Mouse (Mus musculus) thymus, adult 2 months (tissue): ENCODE results near the gene Hnrnpul2. TPM values are rescaled to one million over a fixed set of nuclear protein-coding genes. Genes with fewer than 3 reads are reported as not detected.

Experiments
- DNase-seq: peaks from one replicate; pipeline ENCODE4 v3.0.0; 2021
- H3K27ac ChIP-seq: fragments of 200-500 bp; 2 replicates; pipeline ENCODE4 v1.5.1; 2012; ENCODE audit warnings: low read length, control low read depth; ENCODE audit not compliant: control insufficient read depth, insufficient read depth
- H3K27me3 ChIP-seq: fragments of 200-500 bp; 2 replicates; pipeline ENCODE4 v1.6.1; 2012; ENCODE audit warnings: mild to moderate bottlenecking, low read length, moderate library complexity, mixed read lengths; ENCODE audit not compliant: control insufficient read depth, insufficient read depth
- H3K36me3 ChIP-seq: fragments of 200-500 bp; 2 replicates; pipeline ENCODE4 v1.6.1; 2012; ENCODE audit warnings: mild to moderate bottlenecking, low read length, moderate library complexity; ENCODE audit not compliant: control insufficient read depth, insufficient read depth
- H3K4me1 ChIP-seq: fragments of 200-500 bp; replicated peaks from 2 replicates; pipeline ENCODE4 v1.6.1; 2012; ENCODE audit warnings: low read length; ENCODE audit not compliant: control insufficient read depth, insufficient read depth
- H3K4me3 ChIP-seq: fragments of 200-500 bp; 2 replicates; pipeline ENCODE4 v1.5.1; 2012; ENCODE audit warnings: mild to moderate bottlenecking, low read length, control low read depth, moderate library complexity; ENCODE audit not compliant: control insufficient read depth, insufficient read depth
- CTCF ChIP-seq: fragments of 200-500 bp; IDR thresholded peaks from 2 replicates; pipeline ENCODE4 v1.5.1; 2012; ENCODE audit warnings: mild to moderate bottlenecking, control low read depth, low read length, moderate library complexity, borderline replicate concordance; ENCODE audit not compliant: control insufficient read depth, poor library complexity, insufficient read depth; ENCODE audit errors: extremely low read depth
- POLR2A ChIP-seq: fragments of 200-500 bp; IDR thresholded peaks from 2 replicates; pipeline ENCODE4 v1.6.1; 2012; ENCODE audit warnings: mild to moderate bottlenecking, low read length, control low read depth, moderate library complexity; ENCODE audit not compliant: control insufficient read depth, poor library complexity, insufficient read depth; ENCODE audit errors: extremely low read depth
- WGBS: fragments of 180-500 bp; shearing (Covaris S2); methylation state at CpG from one replicate; pipeline ENCODE4 v1.1.7; 2018; 5-methylcytosine and 5-hydroxymethylcytosine counted together
- polyA plus RNA-seq: library from polyadenylated mRNA; depleted of rRNA; stranded (reverse); fragments of >200 nt; gene quantifications from 2 replicates; pipeline ENCODE4 v1.2.3, GENCODE M21; 2012; rRNA removed

The Hnrnpul2 gene
- polyA plus RNA-seq, 1 experiment = 29.3 TPM

- H3K4me3 ChIP-seq = no peak within 1 kb of the TSS
Observed at GRCm38 (mm10) chr19:8883616-8884015, 63.8 kb downstream of the Hnrnpul2 start, which contains the start of the genes Lbhd1 and Gm49403. Lbhd1 (plus strand) TSS chr19:8883732. Gm49403 (plus strand) TSS chr19:8883930.

More at GRCm38 (mm10) chr19:8883616-8884015, 63.8 kb downstream of the Hnrnpul2 start, which contains the start of the genes Lbhd1 and Gm49403:
- DNase-seq = no peak
- no peaks in the 10 kb centered on the region for H3K36me3 ChIP-seq
- H3K4me1 ChIP-seq = peaks cover 10% of the 10 kb centered on the region
- no peak within 1 kb of the TSS for H3K27ac ChIP-seq
- no peak for TF ChIP-seq CTCF
- no peak for TF ChIP-seq POLR2A
- WGBS = 78% methylated on average over 3 of the region's 3 CpGs
- H3K27me3 ChIP-seq = no peaks in the 10 kb centered on the region

Other genes with a start within 250 kb of the Hnrnpul2 start
- 0.10 and 0.38 TPM in 2 replicates for gene Slc22a8, start 228.8 kb upstream of the Hnrnpul2 start, polyA plus RNA-seq
- gene Slc22a6, start 202.0 kb upstream of the Hnrnpul2 start, polyA plus RNA-seq = 0.16 TPM in 1 of 2 replicates, not detected in the other
- gene Chrm1, start 156.2 kb upstream of the Hnrnpul2 start, polyA plus RNA-seq = 0.01 and 0.05 TPM in 2 replicates
- 154 and 165 TPM in 2 replicates for gene Slc3a2, start 96.6 kb upstream of the Hnrnpul2 start, polyA plus RNA-seq
- gene Wdr74, start 84.2 kb upstream of the Hnrnpul2 start, polyA plus RNA-seq = 49.2 and 54.7 TPM in 2 replicates
- not detected in 2 replicates for gene 1700092M07Rik, start 79.3 kb upstream of the Hnrnpul2 start, polyA plus RNA-seq
- 128 and 137 TPM in 2 replicates for gene Stx5a, start 78.6 kb upstream of the Hnrnpul2 start, polyA plus RNA-seq
- 170 and 191 TPM in 2 replicates for gene Nxf1, start 62.9 kb upstream of the Hnrnpul2 start, polyA plus RNA-seq
- gene Tmem223, start 49.0 kb upstream of the Hnrnpul2 start, polyA plus RNA-seq = 277 and 363 TPM in 2 replicates
- 168 and 197 TPM in 2 replicates for gene Tmem179b, start 45.5 kb upstream of the Hnrnpul2 start, polyA plus RNA-seq
- 24.9 and 28.7 TPM in 2 replicates for gene Taf6l, start 33.6 kb upstream of the Hnrnpul2 start, polyA plus RNA-seq
- 77.0 and 77.1 TPM in 2 replicates for gene Polr2g, start 21.4 kb upstream of the Hnrnpul2 start, polyA plus RNA-seq
- gene Zbtb3, start 17.5 kb upstream of the Hnrnpul2 start, polyA plus RNA-seq = 3.0 and 3.2 TPM in 2 replicates
- 36.1 and 37.5 TPM in 2 replicates for gene Ttc9c, start 677 bp upstream of the Hnrnpul2 start, polyA plus RNA-seq
- gene AC129217.1, start 9.8 kb downstream of the Hnrnpul2 start, polyA plus RNA-seq = 1.5 and 1.6 TPM in 2 replicates
- gene Bscl2, start 17.5 kb downstream of the Hnrnpul2 start, polyA plus RNA-seq = 136 and 153 TPM in 2 replicates
- gene Gng3, start 19.2 kb downstream of the Hnrnpul2 start, polyA plus RNA-seq = 0.15 TPM in 1 of 2 replicates, not detected in the other
- gene Lrrn4cl, start 30.8 kb downstream of the Hnrnpul2 start, polyA plus RNA-seq = 1.2 and 1.3 TPM in 2 replicates
- 108 and 119 TPM in 2 replicates for gene Ubxn1, start 51.5 kb downstream of the Hnrnpul2 start, polyA plus RNA-seq
- gene Uqcc3, start 60.9 kb downstream of the Hnrnpul2 start, polyA plus RNA-seq = 38.7 and 39.2 TPM in 2 replicates
- 2.4 and 3.0 TPM in 2 replicates for gene Lbhd1, start 63.7 kb downstream of the Hnrnpul2 start, polyA plus RNA-seq
- gene Gm49403, start 63.9 kb downstream of the Hnrnpul2 start, polyA plus RNA-seq = not detected in 2 replicates
- 15.3 and 19.1 TPM in 2 replicates for gene 1810009A15Rik, start 68.8 kb downstream of the Hnrnpul2 start, polyA plus RNA-seq
- not detected in 2 replicates for gene Gm49416, start 68.9 kb downstream of the Hnrnpul2 start, polyA plus RNA-seq
- 51.9 and 56.0 TPM in 2 replicates for gene Ints5, start 73.0 kb downstream of the Hnrnpul2 start, polyA plus RNA-seq
- gene Ganab, start 78.1 kb downstream of the Hnrnpul2 start, polyA plus RNA-seq = 203 and 219 TPM in 2 replicates
- gene B3gat3, start 100.4 kb downstream of the Hnrnpul2 start, polyA plus RNA-seq = 102 and 106 TPM in 2 replicates
- 11.9 and 13.5 TPM in 2 replicates for gene Rom1, start 109.3 kb downstream of the Hnrnpul2 start, polyA plus RNA-seq
- gene Eml3, start 109.5 kb downstream of the Hnrnpul2 start, polyA plus RNA-seq = 72.3 and 73.1 TPM in 2 replicates
- gene Mta2, start 121.9 kb downstream of the Hnrnpul2 start, polyA plus RNA-seq = 79.6 and 92.0 TPM in 2 replicates
- gene Tut1, start 133.8 kb downstream of the Hnrnpul2 start, polyA plus RNA-seq = 39.4 and 42.0 TPM in 2 replicates
- gene Eef1g, start 147.0 kb downstream of the Hnrnpul2 start, polyA plus RNA-seq = 251 and 292 TPM in 2 replicates
- gene Ahnak, start 169.3 kb downstream of the Hnrnpul2 start, polyA plus RNA-seq = 6.0 and 7.9 TPM in 2 replicates